ENCODE assay signal across 23 mouse cellular contexts in genomic region chr9:54153679-54154078, GRCm38 (mm10).
A peak's percentile ranks its signal among the peaks of the same experiment; 100 is the strongest.
DNase-seq lines count a peak whose midpoint lies in the region; ATAC-seq and TF ChIP-seq lines count a peak whose summit lies in the region.
"Had no signal": no experiment of that assay in that cellular context is flagged by ENCODE, and none has a peak within 500 bp of the region (broad histone marks: within the 10 kb centered on the region; RNA-seq: fewer than 3 reads in every experiment).

No protein-coding gene starts in this region.

- H3K27ac ChIP-seq in embryonic facial prominence, embryonic 10.5 days (replicated peaks), result no peak overlapping the region
- H3K27ac ChIP-seq in limb, embryonic 11.5 days (replicated peaks; ENCODE audit: low read depth, low read length), result no peak overlapping the region
- H3K27ac ChIP-seq in liver, postnatal 0 days (ENCODE audit: low read depth), result no peak overlapping the region
- H3K27ac ChIP-seq: embryonic facial prominence, embryonic 12.5 days; forebrain, embryonic 12.5 days; heart, embryonic 10.5 days; hindbrain, postnatal 0 days; layer of hippocampus, adult 2 months; liver, embryonic 13.5 days; midbrain, embryonic 15.5 days had no signal

- intact Hi-C loops in gastrocnemius, postnatal 36 days (cut with DNase I), result no loop called here

- no peak overlapping the region for H3K9ac ChIP-seq in limb, embryonic 11.5 days (ENCODE audit: low read length)
- no peak overlapping the region for H3K9ac ChIP-seq in liver, postnatal 0 days (replicated peaks)
- H3K9ac ChIP-seq: embryonic facial prominence, embryonic 12.5 days; forebrain, embryonic 12.5 days; liver, embryonic 13.5 days; lung, embryonic 14.5 days; midbrain, embryonic 15.5 days had no signal

- no peak for TF ChIP-seq CTCF in liver, postnatal 0 days (IDR thresholded peaks at IDR 0.05; ENCODE audit: low read depth)

- H3K4me2 ChIP-seq in limb, embryonic 11.5 days (ENCODE audit: low read depth, severe bottlenecking), result no peak overlapping the region
- H3K4me2 ChIP-seq in liver, postnatal 0 days (ENCODE audit: low read depth, low read length), result no peak overlapping the region
- H3K4me2 ChIP-seq: embryonic facial prominence, embryonic 12.5 days; forebrain, embryonic 12.5 days; liver, embryonic 13.5 days; lung, embryonic 14.5 days; midbrain, embryonic 15.5 days had no signal

- H3K9me3 ChIP-seq in embryonic facial prominence, embryonic 10.5 days, result no peaks in the 10 kb centered on the region
- no peaks in the 10 kb centered on the region for H3K9me3 ChIP-seq in limb, embryonic 11.5 days (ENCODE audit: control insufficient read depth, low read length)
- no peaks in the 10 kb centered on the region for H3K9me3 ChIP-seq in liver, postnatal 0 days (ENCODE audit: low read length)
- H3K9me3 ChIP-seq: embryonic facial prominence, embryonic 12.5 days; forebrain, embryonic 12.5 days; heart, embryonic 10.5 days; liver, embryonic 13.5 days; midbrain, embryonic 15.5 days had no signal

- peak; percentile 87 for ATAC-seq in limb, embryonic 11.5 days (ENCODE audit: insufficient number of reproducible peaks, low FRiP score, low TSS enrichment, low read depth)
- no peak for ATAC-seq in liver, postnatal 0 days
- ATAC-seq: hindbrain, postnatal 0 days; intestine, postnatal 0 days; midbrain, embryonic 15.5 days had no signal

- no peaks in the 10 kb centered on the region for H3K27me3 ChIP-seq in embryonic facial prominence, embryonic 10.5 days (replicated peaks; ENCODE audit: low read depth, poor library complexity, severe bottlenecking)
- H3K27me3 ChIP-seq in limb, embryonic 11.5 days (ENCODE audit: control insufficient read depth, insufficient read depth, low read length), result no peaks in the 10 kb centered on the region
- H3K27me3 ChIP-seq in liver, postnatal 0 days (ENCODE audit: insufficient read depth, low read length), result no peaks in the 10 kb centered on the region
- H3K27me3 ChIP-seq: embryonic facial prominence, embryonic 12.5 days; forebrain, embryonic 12.5 days; liver, embryonic 13.5 days; midbrain, embryonic 15.5 days had no signal

- WGBS in embryonic facial prominence, embryonic 10.5 days, result 49% methylated on average over 5 of the region's 5 CpGs
- 21% methylated on average over 5 of the region's 5 CpGs for WGBS in limb, embryonic 11.5 days
- 60% methylated on average over 5 of the region's 5 CpGs for WGBS in liver, postnatal 0 days (ENCODE audit: insufficient replicate concordance)

- no peaks in the 10 kb centered on the region for H3K36me3 ChIP-seq in embryonic facial prominence, embryonic 10.5 days (replicated peaks)
- H3K36me3 ChIP-seq in limb, embryonic 11.5 days (ENCODE audit: control insufficient read depth, insufficient read depth, low read length), result no peaks in the 10 kb centered on the region
- H3K36me3 ChIP-seq in liver, postnatal 0 days (replicated peaks; ENCODE audit: insufficient read depth, low read length), result no peaks in the 10 kb centered on the region
- H3K36me3 ChIP-seq: embryonic facial prominence, embryonic 12.5 days; forebrain, embryonic 12.5 days; heart, embryonic 10.5 days; liver, embryonic 13.5 days; midbrain, embryonic 15.5 days had no signal

- DNase-seq in embryo, embryonic 10.5 days (ENCODE audit: low spot score), result peak; percentile 49
- peak; percentile 39 for DNase-seq in embryonic facial prominence, embryonic 10.5 days (ENCODE audit: low spot score)
- DNase-seq in limb, embryonic 11.5 days (ENCODE audit: low spot score), result peak; percentile 88
- no peak for DNase-seq in right cerebral cortex, adult 2 months (ENCODE audit: low spot score in 2 of 2)
- no peak for DNase-seq in gastrocnemius, postnatal 36 days
- no peak for DNase-seq in liver, postnatal 0 days
- DNase-seq in right cerebral cortex, postnatal 10 days (ENCODE audit: low spot score in 2 of 2), result no peak
- DNase-seq: adrenal gland, postnatal 10 days; cerebellum, adult 18-20 months; cerebellum, postnatal 14 days; kidney, postnatal 25 days; liver, embryonic 13.5 days; lung, embryonic 14.5 days; right cerebral cortex, postnatal 25 days; thymus, postnatal 25 days had no signal

- no peak overlapping the region for H3K4me3 ChIP-seq in embryonic facial prominence, embryonic 10.5 days
- H3K4me3 ChIP-seq in limb, embryonic 11.5 days (ENCODE audit: low read depth, low read length), result no peak overlapping the region
- no peak overlapping the region for H3K4me3 ChIP-seq in liver, postnatal 0 days (ENCODE audit: low read depth, low read length)
- H3K4me3 ChIP-seq: embryonic facial prominence, embryonic 12.5 days; erythroblast, embryonic 14.5 days; forebrain, embryonic 12.5 days; heart, embryonic 10.5 days; layer of hippocampus, adult 2 months; liver, embryonic 13.5 days; midbrain, embryonic 15.5 days had no signal

- no peak for TF ChIP-seq EP300 in liver, postnatal 0 days (IDR thresholded peaks at IDR 0.05; ENCODE audit: low read depth)

- peaks cover 16% of the 10 kb centered on the region for H3K4me1 ChIP-seq in embryonic facial prominence, embryonic 10.5 days
- H3K4me1 ChIP-seq in limb, embryonic 11.5 days (ENCODE audit: control insufficient read depth, insufficient read depth, low read length), result no peaks in the 10 kb centered on the region; the same call in 1 of the 2 replicates
- no peaks in the 10 kb centered on the region for H3K4me1 ChIP-seq in liver, postnatal 0 days (ENCODE audit: insufficient read depth)
- H3K4me1 ChIP-seq: forebrain, embryonic 12.5 days; heart, embryonic 10.5 days; liver, embryonic 13.5 days; midbrain, embryonic 15.5 days had no signal

Comparison
In these comparisons a context has a peak if more than half of its experiments do, and no peak if none do; other contexts are left out.
1. DNase-seq: peak in embryo, embryonic 10.5 days (single experiment), embryonic facial prominence, embryonic 10.5 days (single experiment) and limb, embryonic 11.5 days (single experiment); none in right cerebral cortex, adult 2 months (0 of 2), gastrocnemius, postnatal 36 days (0 of 2), liver, postnatal 0 days (single experiment) and right cerebral cortex, postnatal 10 days (0 of 2).